Mouse (Mus musculus) cerebellum, adult (tissue): Measurements from ENCODE around the gene Parvb.
A peak's percentile ranks its signal among the peaks of the same experiment; 100 is the strongest.

Experiments used
- ATAC-seq: cut with Nextera tagmentation; 2 replicates; pipeline ENCODE4 v1.9.2; 2017; ENCODE audit warnings: mild to moderate bottlenecking, moderate library complexity, mixed read lengths; ENCODE audit not compliant: insufficient number of reproducible peaks, low FRiP score, low TSS enrichment

The Parvb gene

DNA sequence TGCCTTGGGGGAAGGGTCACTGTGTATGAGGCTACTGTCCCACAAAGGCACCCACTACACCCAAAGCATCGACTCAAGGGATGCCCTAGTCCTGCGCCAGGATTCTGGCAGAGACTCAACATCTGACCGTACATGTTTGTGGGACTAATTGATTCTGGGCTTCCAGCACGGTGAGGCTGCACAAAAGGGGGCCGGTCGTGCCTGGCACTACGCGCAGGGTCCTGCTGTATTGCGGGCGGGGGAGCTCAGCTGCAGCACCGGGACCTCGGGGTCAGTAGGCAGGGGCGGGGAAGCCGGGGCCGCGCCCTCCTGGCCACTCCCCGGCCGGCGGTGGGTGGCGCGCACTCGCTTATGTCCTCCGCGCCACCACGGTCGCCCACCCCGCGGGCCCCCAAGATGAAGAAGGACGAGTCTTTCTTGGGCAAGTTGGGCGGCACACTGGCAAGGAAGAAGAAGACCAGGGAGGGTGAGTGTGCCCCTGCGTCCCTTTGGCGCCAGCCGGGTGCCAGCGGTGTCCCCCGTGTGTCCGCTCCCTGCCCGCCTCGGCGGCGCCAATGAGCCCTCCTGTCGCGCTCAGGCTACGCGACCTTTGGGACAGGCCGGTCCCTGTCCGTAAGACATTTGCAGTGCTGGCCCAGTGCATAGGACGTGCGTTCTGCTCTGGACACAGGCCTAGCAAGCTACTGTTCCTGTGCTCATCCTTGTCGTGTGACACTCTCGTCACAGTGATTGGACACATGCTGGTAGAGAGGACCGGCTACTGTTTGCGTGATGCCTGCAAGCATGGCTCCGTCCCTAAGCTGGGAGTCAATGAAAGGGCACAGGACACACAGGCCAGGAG is at the start of gene Parvb:
Gene Parvb (plus strand): TSS at position 323 of the 841 bp plus-strand sequence.
- peak; percentile 56 for ATAC-seq

DNA sequence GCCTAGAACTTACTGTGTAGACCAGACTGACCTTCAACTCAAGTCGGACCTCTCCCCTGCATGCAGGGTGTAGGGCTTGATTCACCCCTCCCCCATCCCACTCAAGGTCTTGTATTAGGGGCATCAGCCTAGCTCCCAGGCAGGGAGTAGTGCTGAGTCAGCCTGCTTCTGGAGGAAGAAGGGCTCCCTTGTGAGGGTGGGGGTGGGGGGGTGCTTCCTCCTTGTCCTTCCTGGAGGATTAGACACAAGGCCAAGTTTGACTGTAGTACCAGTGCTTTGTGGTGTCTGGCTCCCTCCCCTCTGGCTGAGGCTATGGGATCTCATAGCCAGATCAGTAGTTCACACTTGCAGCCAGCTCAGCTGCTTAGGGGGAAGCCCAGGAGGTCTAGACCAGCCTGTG is 47.9 kb upstream of the Parvb start:
- 0 out of 2 replicates have a peak, but pooled peaks have one; percentile 31 for ATAC-seq

DNA sequence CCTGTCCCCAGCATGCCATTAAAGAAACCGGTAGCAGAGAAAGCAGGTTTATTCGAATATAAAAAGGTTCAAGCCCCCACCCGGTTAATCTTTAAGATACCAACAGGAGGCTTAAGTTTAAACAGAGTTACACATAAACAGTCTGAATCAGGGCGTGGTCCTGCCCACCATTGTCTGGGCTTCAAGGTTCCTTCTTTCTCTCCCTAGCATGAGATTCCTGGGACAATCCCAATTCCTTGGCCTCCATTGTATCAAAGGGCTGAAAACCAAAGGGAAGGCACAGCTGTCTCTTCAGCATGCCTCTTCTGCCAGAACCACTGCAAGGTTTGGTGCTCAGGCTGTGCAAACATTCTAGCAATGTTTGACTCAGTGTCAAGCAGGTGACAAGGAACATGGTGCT is 45.6 kb upstream of the Parvb start:
- ATAC-seq: no peak

DNA sequence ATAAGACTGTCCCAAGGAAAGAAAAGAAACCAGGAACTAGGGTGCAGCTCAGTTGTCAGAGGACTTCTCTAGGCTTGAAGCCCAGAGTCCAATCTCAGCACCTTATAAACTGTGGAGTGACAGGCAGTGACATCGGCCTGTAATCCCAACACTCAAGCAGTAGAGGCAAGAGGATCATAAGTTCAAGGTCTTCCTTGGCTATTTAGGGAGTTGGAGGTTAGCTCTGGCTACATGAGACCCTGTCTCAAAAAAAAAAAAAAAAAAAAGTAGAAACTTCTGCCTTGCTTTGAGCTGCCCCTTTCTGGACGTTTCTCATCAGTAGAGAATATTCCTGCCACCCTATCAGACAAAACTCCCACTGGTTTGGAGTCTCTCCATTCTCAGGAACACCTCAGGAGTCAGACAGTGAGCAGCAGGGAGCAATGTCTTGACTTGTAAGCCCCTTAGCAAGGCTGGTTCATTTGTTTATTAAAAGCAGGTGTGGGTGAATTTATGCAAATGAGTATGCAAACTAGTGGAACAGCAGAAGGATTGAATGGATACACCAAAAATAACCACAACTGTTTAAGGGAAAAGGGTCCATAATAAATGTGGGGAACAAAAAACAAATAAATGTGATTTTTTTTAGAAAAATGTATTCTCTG is 42.8 kb upstream of the Parvb start:
- no peak for ATAC-seq

DNA sequence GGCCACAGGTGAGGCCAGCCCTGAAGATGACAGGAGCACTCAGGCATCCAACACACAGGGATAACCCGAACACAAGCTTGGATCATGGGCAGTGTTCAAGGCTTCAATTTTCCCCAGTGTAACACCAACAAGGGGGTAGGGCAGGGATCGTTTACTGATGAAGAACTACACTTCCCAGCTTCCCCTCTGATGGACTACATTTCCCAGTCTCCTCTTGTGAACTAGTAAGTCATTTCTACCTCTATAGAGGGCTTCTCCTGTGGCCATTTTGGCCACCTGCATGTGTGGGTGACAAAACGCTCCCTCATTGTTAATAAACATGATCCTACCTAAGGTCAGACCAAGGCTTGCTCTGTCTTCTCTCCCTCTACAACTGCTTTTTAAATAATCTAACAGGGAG is 42.0 kb upstream of the Parvb start:
- ATAC-seq: no peak

DNA sequence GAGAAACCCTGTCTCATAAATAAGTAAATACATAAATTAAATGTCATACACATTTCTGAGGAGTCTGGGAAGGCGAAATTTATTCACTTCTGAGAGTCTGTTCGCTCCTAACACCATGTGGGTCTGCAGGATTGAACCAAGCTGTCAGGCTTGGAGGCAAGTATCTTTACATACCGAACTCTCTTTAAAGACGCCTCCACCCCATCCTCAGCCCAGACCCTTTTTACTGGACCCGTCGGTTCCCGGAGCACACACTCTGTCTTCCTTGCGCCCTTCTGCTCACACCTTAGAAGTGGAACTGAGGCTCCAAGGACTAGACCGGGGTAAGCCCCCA is 40.2 kb upstream of the Parvb start:
- no peak for ATAC-seq

DNA sequence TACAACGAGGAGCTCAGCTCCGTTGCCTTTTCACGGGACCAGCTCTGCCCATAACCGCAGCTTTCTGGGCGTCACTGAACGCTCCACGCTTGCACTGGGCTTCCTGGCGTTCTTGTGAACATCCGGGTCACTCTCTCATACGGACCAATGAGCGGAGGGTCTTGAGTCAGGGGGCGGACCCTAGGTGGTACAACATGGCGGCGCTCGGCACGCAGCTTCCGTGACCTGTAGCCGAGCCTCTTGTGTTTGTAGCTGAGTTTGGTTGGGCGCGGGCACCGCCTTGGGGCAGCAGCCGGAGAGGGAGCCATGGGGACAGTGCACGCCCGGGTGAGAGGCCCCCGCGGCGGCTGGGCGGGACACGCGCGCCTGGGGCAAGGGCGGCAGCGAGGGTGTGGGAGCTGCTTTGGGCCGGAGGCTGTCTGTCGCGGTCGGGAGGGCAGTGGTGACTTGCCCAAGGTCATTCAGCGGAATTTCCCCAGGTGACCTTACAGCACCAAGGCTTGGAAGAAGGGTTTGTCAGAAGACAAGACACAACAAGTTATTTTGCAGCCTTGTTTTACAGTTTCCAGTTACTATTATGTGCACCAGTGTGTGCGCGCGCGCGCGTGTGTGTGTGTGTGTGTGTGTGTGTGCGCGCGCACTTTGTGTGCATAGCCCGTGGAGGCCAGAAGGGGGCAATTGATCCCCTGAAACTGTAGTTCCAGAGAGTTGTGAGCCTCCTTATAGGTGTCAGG is 39.6 kb upstream of the Parvb start, which contains the start of gene Samm50:
Gene Samm50 (plus strand): TSS at position 184 of the 734 bp plus-strand sequence.
- ATAC-seq: peak; percentile 97

DNA sequence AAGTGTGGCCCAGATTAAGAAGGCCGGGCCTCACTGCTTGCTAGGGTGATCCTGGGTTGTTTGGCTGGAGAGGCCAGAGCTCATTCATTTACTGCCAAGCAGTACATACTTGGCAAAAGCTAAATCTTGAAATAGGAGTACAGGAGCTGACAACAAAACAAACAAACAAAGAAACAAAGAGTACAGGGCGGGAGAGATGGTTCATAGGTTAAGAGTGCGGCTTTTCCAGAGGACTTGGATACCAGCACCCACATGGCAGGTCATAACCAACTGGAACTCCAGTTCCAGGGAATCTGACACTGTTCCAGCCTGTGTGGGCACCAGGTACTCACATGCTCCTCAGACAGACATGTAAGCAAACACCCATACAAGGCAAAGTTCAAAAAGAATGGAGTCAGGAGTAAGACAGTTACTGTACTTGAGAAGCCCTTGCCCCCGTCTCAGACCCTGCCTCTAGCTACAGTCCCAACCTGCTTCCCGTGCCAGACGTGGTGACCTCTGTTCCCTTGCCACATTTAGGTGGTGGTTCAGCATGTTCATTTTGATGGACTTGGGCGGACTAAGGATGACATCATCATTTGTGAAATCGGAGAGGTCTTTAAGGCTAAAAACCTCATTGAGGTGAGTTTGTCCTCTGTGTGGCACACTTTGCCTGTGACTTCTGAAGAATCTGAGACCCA is 35.2 kb upstream of the Parvb start:
- no peak for ATAC-seq

DNA sequence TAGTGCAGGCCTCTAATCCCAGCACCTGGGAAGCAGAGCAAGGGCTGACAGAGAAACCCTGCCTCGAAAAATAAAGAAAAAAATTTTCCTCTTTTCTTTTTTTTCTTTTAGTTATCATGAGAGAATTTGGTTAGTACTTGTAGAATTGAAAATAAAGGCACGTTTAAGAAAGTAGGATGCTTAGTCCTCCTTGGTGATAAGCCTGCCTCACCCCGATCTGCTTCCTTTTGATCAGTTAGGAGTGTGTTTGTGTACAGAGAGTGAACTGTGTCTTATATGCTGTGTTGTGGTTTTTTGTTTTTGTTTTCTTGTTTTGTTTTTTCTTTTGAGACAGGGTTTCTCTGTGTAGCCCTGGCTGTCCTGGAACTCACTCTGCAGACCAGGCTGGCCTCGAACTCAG is 24.5 kb upstream of the Parvb start:
- no peak for ATAC-seq

DNA sequence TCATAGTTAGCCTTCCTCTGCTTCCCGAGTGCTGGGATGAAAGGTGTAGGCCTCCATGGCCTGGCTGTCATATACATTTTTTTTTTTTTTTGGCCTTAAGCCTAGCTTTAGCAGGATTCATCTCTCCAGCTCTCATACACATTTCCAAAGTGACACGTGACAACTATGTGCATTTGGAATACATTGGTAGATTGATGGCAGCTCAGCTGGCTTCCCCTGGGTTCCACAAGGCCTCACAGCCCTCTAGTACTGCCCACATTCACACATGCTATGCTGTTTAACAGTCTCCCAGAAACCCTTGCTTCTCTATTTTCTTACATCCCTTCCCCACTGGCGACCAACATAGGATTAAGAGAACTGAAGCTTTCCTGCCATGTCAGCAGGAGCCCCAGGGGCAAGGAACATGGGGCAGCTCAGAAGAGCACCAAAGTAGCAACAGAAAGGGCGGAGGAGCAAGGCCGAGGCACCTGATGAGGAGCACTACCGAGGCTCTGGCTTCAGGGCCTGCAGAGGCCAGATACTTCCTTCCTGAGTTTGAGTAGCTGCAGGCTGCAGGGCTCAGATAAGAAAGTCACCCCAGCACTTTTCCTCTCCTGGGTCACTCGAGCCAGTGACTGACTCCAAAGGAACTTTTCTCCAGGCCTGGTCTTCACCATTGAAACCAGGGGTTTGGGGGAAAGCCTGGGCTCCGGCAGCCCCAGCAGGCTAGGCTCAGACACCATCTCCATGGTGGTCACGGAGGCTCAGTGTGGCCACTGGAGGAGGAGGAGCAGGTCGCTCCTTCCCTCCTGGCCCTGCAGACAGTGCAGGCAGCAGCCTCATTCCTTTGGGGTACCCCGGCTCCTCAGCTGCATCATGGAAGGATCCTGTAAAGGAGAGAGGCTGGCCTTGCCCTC is 22.1 kb upstream of the Parvb start:
- ATAC-seq: no peak

DNA sequence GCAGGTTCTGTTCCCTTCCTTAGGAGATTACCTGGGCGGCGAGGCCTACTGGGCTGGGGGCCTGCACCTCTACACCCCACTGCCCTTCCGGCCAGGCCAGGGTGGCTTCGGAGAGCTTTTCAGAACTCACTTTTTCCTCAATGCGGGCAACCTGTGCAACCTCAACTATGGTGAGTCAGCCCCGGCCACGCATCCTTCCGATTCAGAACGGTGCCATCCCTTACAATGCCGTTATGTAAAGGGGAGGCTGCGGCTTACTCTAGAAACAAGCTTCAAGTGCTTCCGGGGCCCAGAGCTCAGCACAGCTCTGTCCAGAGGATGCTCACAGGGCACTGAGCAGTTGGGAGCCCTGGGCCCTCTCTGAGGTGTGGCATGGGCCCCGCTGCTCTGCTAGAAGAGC is 21.4 kb upstream of the Parvb start:
- ATAC-seq: no peak

DNA sequence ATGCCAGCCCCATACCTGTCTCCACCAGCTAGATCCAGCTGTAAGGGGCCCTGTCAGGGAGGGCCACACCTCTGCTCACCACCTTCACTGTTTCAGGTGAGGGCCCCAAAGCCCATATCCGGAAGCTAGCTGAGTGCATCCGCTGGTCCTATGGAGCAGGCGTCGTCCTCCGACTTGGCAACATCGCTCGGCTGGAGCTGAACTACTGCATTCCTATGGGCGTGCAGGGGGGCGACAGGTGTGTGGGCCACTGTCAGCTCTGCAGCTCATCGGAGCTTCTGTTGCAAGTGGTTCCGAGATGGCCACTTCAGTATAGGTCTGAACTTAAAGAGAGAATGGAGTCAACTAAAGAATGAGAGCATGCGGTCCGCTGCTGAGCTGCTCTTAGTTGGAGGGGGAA is 20.9 kb upstream of the Parvb start:
- no peak for ATAC-seq

DNA sequence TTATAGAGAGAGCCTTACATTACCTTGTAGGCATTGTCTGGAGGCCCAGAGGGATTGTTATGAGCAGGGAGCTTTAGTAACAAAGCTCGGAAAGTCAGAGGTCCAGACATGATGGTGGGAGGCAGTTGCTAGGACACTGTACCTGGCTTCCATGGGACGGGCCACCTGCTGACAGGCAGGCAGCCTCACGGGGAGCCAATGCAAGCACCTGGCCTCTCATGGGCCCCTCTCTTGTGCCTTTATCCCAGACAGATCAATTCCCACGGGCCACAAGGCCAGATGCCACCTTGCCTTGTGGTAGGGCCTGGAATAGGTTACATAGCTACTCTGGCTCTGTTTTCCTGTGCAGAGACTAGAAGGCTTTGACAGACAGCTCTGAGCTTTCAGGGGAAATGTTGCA is 20.3 kb upstream of the Parvb start:
- no peak for ATAC-seq

DNA sequence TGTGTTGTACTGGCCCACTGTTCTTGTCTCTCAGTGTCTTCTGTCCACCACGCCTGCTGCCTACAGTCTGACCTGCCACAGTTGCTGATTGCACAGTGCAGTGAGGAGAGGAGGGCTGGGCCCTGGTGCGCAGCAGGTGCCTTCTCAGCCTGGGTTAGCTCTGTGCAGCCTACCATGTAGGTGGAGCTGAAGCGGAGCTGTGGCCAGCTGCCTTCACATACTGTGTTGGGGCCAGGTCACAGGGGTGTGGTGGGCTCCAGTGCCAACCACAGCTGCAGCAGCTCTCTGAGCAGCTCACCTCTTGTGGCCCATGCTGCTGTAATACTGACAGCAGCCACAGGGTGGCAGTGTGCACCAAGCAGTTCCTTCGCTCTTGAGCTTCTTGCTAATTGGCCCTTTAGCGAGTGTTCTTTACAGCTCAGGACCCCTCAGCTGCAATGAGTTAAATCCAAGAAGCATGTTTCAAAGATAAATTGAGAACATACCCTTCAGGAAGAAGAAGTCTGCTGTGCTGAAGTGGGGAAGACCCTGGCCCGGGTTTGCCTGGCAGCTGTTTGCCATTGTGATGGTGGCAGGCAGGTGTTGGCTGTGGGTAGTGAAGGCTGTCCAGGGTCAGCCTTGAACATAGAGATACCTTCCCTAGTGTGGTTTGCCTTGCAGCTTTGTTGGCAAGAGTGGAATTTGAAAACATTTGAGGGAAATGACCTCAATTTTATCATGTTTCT is 19.6 kb upstream of the Parvb start:
- ATAC-seq: peak; percentile 43; the same call in 1 of the 2 replicates

DNA sequence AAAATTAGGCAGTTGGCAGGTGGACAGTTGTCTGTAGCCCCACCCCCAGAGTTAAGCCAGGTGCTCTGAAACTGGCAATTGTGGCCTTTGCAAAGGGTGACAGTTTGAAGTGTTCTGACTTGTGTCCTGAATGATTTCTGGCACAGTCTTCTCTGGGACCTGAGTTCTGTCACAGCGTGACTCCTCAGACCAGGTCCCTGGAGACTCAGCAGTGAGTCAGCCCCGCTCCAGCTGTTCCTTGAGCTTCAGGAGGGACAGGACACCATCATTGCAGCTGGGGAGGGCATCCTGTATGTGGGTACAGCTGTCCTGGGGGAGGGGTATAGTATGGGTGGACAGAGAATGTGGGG is 19.1 kb upstream of the Parvb start:
- ATAC-seq: no peak

DNA sequence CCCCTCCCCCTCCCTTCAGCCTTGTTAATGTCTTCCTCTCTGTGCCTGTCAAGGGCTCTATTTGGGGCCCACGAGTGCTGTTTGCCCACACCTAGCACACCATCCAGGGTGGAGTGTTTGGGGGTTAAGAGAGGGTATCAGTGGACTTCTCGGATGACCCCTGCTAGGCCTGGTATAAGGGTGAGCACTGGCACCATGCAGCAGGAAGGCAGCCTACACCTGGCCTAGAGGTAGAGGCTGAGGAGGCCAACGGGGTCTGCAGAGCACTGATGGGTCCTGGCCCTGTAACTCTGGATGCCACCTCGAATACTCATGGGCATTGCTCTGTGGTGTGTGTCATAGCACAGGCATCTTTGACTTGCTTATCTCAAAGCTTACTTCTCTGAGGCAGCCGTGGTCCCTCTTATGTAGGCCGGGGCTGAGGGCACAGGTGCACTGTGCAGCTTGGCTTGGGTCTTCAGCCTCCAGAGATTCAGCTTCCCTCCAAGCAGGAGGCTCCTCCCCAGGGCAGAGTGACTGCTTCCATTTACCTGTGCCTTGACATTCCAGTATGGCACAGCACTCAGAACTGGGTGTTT is 18.6 kb upstream of the Parvb start:
- ATAC-seq: no peak

DNA sequence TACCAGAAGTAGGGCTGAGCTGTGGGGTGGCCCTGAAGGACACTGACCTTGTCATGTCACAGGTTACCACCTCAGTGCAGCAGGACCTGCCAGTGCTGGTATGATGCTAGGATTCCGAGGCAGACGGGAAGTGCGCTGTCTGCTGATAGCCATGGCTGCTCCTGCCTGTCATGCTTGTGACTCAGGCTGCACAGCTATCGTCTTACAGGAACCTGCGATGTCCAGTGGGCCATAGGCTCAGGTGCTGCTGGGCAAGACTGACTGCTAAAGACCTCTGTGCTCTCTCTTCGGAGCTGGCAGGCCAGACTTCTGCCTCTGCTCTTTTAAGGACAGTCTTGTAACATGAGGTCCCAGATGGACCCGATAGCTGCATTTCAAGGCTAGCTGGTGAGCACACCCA is 17.4 kb upstream of the Parvb start:
- no peak for ATAC-seq

DNA sequence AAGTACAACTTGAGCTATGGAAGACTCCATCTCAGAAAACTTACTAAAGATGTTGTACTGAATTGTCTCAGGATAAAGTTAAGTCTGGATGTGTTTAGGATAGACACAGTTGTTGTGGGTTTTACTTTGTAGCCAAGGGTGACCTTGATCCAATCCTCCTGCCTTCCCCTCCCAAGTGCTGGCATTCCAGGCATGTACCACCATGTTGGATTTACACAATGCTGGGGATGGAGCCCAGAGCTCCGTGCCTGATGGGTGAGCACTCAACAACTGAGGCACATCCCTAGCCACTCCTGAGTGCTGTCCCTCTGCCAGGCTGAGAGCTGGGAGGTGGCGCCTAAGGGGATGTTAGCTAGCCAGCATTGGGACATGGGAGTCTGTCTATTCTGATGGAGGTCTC is 16.6 kb upstream of the Parvb start:
- no peak for ATAC-seq

DNA sequence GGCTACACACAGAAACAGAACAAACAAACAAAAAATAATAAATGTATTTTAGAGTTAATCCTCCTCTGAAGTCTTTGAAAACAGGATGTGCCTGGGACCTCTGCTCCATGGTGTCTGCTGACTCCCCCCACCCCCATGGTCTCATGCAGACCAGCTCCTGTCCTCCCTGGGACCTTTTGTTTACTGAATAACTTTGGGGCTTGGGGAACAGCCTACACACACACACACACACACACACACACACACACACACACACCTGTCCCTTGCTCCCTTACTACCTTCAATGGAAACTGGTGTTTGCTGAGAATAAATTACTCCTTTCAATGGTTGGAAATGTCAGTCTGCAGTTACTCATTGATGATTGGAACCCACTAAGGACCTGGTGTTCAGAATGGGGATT is 15.8 kb upstream of the Parvb start:
- no peak for ATAC-seq
